Mouse (Mus musculus) lung, adult 2 months (tissue): ENCODE measurements around the gene Lca5.

Experiments
- CTCF ChIP-seq: fragments of 200-500 bp; IDR thresholded peaks from 2 replicates; pipeline ENCODE4 v1.5.1; 2011; ENCODE audit warnings: mild to moderate bottlenecking, low read length, control low read depth; ENCODE audit not compliant: insufficient read depth
- POLR2A ChIP-seq: fragments of 200-500 bp; IDR thresholded peaks from 2 replicates; pipeline ENCODE4 v1.6.1; 2011; ENCODE audit warnings: low read depth, mild to moderate bottlenecking, control low read depth, low read length, borderline replicate concordance; ENCODE audit errors: extremely low read depth

DNA sequence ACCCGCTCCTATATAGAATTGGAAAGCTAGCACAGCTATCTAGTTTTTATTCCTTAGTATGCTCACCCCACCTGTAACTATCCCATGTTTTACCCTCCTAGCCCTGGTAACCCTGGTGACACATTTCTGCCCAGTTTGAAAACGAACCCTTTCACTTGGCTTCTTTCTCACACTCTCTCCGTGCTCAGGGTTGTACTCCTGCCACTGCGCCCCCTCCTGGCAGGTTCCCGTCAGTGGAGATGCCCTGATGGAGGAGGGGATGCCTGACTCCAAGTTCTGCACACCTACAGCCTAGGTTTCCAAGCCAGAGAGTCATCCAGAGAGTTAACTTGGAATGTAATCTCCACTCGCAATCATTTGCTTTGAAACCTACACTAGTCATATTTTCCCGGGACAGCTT lies 7.3 kb downstream of the Lca5 start:
- no peak for TF ChIP-seq POLR2A
- TF ChIP-seq CTCF = peak; percentile 53
